Mouse (Mus musculus) ES-Bruce4 (cell line): ENCODE results near the gene Nono.

ENCODE experiments used
- CTCF ChIP-seq: IDR thresholded peaks from one replicate; pipeline ENCODE4 v1.8.1; 2011; ENCODE audit warnings: low read depth, low read length
- EP300 ChIP-seq: IDR thresholded peaks from 2 replicates; pipeline ENCODE4 v1.6.1; 2011; ENCODE audit warnings: low read depth, low read length; ENCODE audit not compliant: insufficient read depth
- POLR2A ChIP-seq: IDR thresholded peaks from one replicate; pipeline ENCODE4 v1.8.1; 2011; ENCODE audit warnings: low read length; ENCODE audit not compliant: insufficient read depth

DNA sequence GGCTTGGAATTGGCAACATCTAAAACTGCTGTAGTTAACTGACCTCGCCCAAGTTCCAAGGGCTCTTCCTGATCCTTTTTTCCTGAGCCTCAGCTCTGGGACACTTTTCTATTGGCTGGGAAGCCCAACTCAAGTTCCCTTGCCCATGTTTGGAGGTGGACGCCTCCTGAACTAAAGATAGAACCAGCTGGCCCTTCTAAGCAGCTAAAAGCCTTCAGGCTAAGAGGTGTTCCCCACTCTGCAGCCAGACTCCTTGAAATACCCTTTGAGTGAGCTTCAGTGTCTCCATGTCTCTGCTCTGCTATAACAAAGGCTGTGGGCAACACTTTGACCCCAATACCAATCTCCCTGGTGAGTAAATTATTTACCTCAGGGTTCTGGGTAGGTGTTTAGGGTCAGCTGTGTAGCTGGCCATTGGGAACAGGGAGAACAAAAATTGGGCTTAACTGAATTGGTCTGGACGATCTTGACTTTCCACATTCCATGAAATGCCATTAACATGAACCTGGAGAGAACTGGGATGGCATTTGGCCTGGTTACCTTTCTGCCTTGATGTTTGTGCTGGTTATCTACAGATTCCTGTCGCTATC is 19.9 kb downstream of the Nono start, which contains the start of gene Itgb1bp2:
- no peak for TF ChIP-seq CTCF
- no peak for TF ChIP-seq EP300
- no peak for TF ChIP-seq POLR2A
